Comparison of ENCODE assay signal across 10 mouse cellular contexts in genomic region chr11:82567014-82567685, GRCm38 (mm10).
DNase-seq lines count a peak whose midpoint lies in the region; ATAC-seq and TF ChIP-seq lines count a peak whose summit lies in the region.
"Had no signal": no experiment of that assay in that cellular context is flagged by ENCODE, and none has a peak within 500 bp of the region (broad histone marks: within the 10 kb centered on the region; RNA-seq: fewer than 3 reads in every experiment).

No protein-coding gene starts in this region.

- no peak for ATAC-seq in intestine, postnatal 0 days

- H3K9ac ChIP-seq in intestine, postnatal 0 days (ENCODE audit: low read depth, low read length), result no peak overlapping the region
- H3K9ac ChIP-seq: liver, embryonic 14.5 days; midbrain, embryonic 12.5 days had no signal

- 81% methylated on average over 9 of the region's 9 CpGs for WGBS in limb, embryonic 10.5 days
- WGBS in intestine, postnatal 0 days, result 53% methylated on average over 9 of the region's 9 CpGs

- H3K36me3 ChIP-seq in limb, embryonic 10.5 days, result no peaks in the 10 kb centered on the region
- H3K36me3 ChIP-seq in intestine, postnatal 0 days (ENCODE audit: control insufficient read depth, insufficient read depth), result no peaks in the 10 kb centered on the region
- H3K36me3 ChIP-seq: midbrain, embryonic 12.5 days had no signal

- TF ChIP-seq CTCF in intestine, postnatal 0 days (IDR thresholded peaks at IDR 0.05; ENCODE audit: low read depth), result no peak

- peaks cover 84% of the 10 kb centered on the region for H3K4me1 ChIP-seq in limb, embryonic 10.5 days
- H3K4me1 ChIP-seq in intestine, postnatal 0 days (replicated peaks; ENCODE audit: control insufficient read depth, insufficient read depth, low read length), result no peaks in the 10 kb centered on the region

- intact Hi-C loops in heart, postnatal 10 days (cut with DNase I), result no loop called here
- intact Hi-C loops in left cerebral cortex, postnatal 4 days (cut with DNase I), result no loop called here

- DNase-seq in adrenal gland, postnatal 10 days, result peak; percentile 39
- DNase-seq in adrenal gland, adult 18-20 months (ENCODE audit: low spot score in 2 of 2), result no peak
- DNase-seq in heart, adult 9 months (ENCODE audit: low spot score in 2 of 2), result peak; percentile 6
- DNase-seq in heart, postnatal 10 days, result no peak
- DNase-seq in left cerebral cortex, postnatal 4 days, result peak; percentile 90
- no peak for DNase-seq in left cerebral cortex, adult 8-10 months (ENCODE audit: low spot score in 2 of 2)
- DNase-seq in limb, embryonic 10.5 days (ENCODE audit: low spot score), result no peak

- H3K4me2 ChIP-seq in intestine, postnatal 0 days (replicated peaks; ENCODE audit: low read depth), result no peak overlapping the region
- H3K4me2 ChIP-seq: midbrain, embryonic 12.5 days had no signal

- H3K27me3 ChIP-seq in limb, embryonic 10.5 days (ENCODE audit: low read depth, poor library complexity, severe bottlenecking), result peaks cover 47% of the 10 kb centered on the region
- no peaks in the 10 kb centered on the region for H3K27me3 ChIP-seq in intestine, postnatal 0 days (replicated peaks; ENCODE audit: control insufficient read depth, insufficient read depth, low read length)

- peak overlapping the region; percentile 42 for H3K27ac ChIP-seq in limb, embryonic 10.5 days
- no peak overlapping the region for H3K27ac ChIP-seq in intestine, postnatal 0 days (ENCODE audit: low read depth, low read length)
- H3K27ac ChIP-seq: liver, embryonic 14.5 days; midbrain, embryonic 12.5 days had no signal

- H3K9me3 ChIP-seq in limb, embryonic 10.5 days (replicated peaks), result no peaks in the 10 kb centered on the region
- no peaks in the 10 kb centered on the region for H3K9me3 ChIP-seq in intestine, postnatal 0 days (ENCODE audit: control insufficient read depth)
- H3K9me3 ChIP-seq: midbrain, embryonic 12.5 days had no signal

- no peak overlapping the region for H3K4me3 ChIP-seq in limb, embryonic 10.5 days
- no peak overlapping the region for H3K4me3 ChIP-seq in intestine, postnatal 0 days (ENCODE audit: low read depth, low read length)
- H3K4me3 ChIP-seq: midbrain, embryonic 12.5 days had no signal

Comparison
In these comparisons a context has a peak if more than half of its experiments do, and no peak if none do; other contexts are left out.
1. DNase-seq: peak in adrenal gland, postnatal 10 days (single experiment), heart, adult 9 months (2 of 2) and left cerebral cortex, postnatal 4 days (single experiment); none in adrenal gland, adult 18-20 months (0 of 2), heart, postnatal 10 days (0 of 2), left cerebral cortex, adult 8-10 months (0 of 2) and limb, embryonic 10.5 days (single experiment).